Comparison of ENCODE assay signal across 17 mouse cellular contexts in genomic region chr1:192489908-192490825, GRCm38 (mm10).
DNase-seq lines count a peak whose midpoint lies in the region; ATAC-seq and TF ChIP-seq lines count a peak whose summit lies in the region.
"Had no signal": no experiment of that assay in that cellular context is flagged by ENCODE, and none has a peak within 500 bp of the region (broad histone marks: within the 10 kb centered on the region; RNA-seq: fewer than 3 reads in every experiment).

No protein-coding gene starts in this region.

- no peak overlapping the region for H3K4me2 ChIP-seq in lung, postnatal 0 days (replicated peaks; ENCODE audit: low read depth, low read length)
- H3K4me2 ChIP-seq: forebrain, embryonic 13.5 days; heart, embryonic 12.5 days had no signal

- ATAC-seq in frontal cortex, adult (ENCODE audit: low TSS enrichment): peak; percentile 38; the same call in 1 of the 2 replicates
- ATAC-seq in lung, postnatal 0 days: peak; percentile 72
- ATAC-seq: forebrain, embryonic 13.5 days; forebrain, postnatal 0 days; hindbrain, embryonic 16.5 days; inflammation-experienced regulatory T-cells, adult 6 months had no signal

- 65% methylated on average over 13 of the region's 13 CpGs for WGBS in lung, postnatal 0 days

- H3K36me3 ChIP-seq in lung, postnatal 0 days (ENCODE audit: insufficient read depth, low read length): no peaks in the 10 kb centered on the region
- H3K36me3 ChIP-seq: embryonic facial prominence, embryonic 10.5 days; heart, embryonic 12.5 days had no signal

- H3K4me3 ChIP-seq in lung, postnatal 0 days (ENCODE audit: low read depth, low read length): no peak overlapping the region
- H3K4me3 ChIP-seq: embryonic facial prominence, embryonic 10.5 days; forebrain, embryonic 13.5 days; heart, embryonic 12.5 days had no signal

- H3K27me3 ChIP-seq in lung, postnatal 0 days (replicated peaks; ENCODE audit: insufficient read depth, low read length): no peaks in the 10 kb centered on the region
- H3K27me3 ChIP-seq: forebrain, embryonic 13.5 days had no signal

- no peaks in the 10 kb centered on the region for H3K9me3 ChIP-seq in lung, postnatal 0 days (ENCODE audit: low read length)
- H3K9me3 ChIP-seq: embryonic facial prominence, embryonic 10.5 days; forebrain, embryonic 13.5 days; heart, embryonic 12.5 days had no signal

- H3K27ac ChIP-seq in lung, postnatal 0 days (ENCODE audit: low read length): no peak overlapping the region
- H3K27ac ChIP-seq: embryonic facial prominence, embryonic 10.5 days; forebrain, embryonic 13.5 days had no signal

- TF ChIP-seq CTCF in lung, postnatal 0 days (IDR thresholded peaks at IDR 0.05): no peak

- DNase-seq in frontal cortex, postnatal 10 days (ENCODE audit: low spot score in 2 of 2): no peak
- peak; percentile 6 for DNase-seq in A20 (ENCODE audit: low read depth, low spot score)
- DNase-seq in lung, postnatal 0 days (ENCODE audit: low spot score): peak; percentile 49
- peak; percentile 41 for DNase-seq in lung, postnatal 36 days
- no peak for DNase-seq in adrenal gland, adult (ENCODE audit: inconsistent age in 2 of 2, low spot score in 1 of 2)
- DNase-seq in cerebellum, adult 9-11 months: no peak
- DNase-seq in ovary, postnatal 36 days (ENCODE audit: low spot score): no peak
- DNase-seq: adrenal gland, adult 8-10 months; cerebellum, adult 18-20 months; forebrain, postnatal 0 days; gastrocnemius, postnatal 10 days had no signal

- peak; percentile 80 for TF ChIP-seq EP300 in lung, postnatal 0 days (IDR thresholded peaks at IDR 0.05)

- 0 out of 2 replicates have a peak, but pooled peaks cover 2% of the 10 kb centered on the region for H3K4me1 ChIP-seq in lung, postnatal 0 days (ENCODE audit: insufficient read depth, low read depth, low read length)
- H3K4me1 ChIP-seq: forebrain, embryonic 13.5 days; heart, embryonic 12.5 days had no signal

- no peak overlapping the region for H3K9ac ChIP-seq in lung, postnatal 0 days (replicated peaks; ENCODE audit: low read depth)
- H3K9ac ChIP-seq: forebrain, embryonic 13.5 days; forebrain, postnatal 0 days; heart, embryonic 12.5 days had no signal

Comparison
In these comparisons a context has a peak if more than half of its experiments do, and no peak if none do; other contexts are left out.
1. DNase-seq: peak in A20 (single experiment), lung, postnatal 0 days (single experiment) and lung, postnatal 36 days (single experiment); none in frontal cortex, postnatal 10 days (0 of 2), adrenal gland, adult (0 of 2), cerebellum, adult 9-11 months (single experiment) and ovary, postnatal 36 days (single experiment).